Mouse (Mus musculus) heart, postnatal 36 days (tissue): ENCODE data around the gene Gga2. TPM values are rescaled to one million over a fixed set of nuclear protein-coding genes. Genes with fewer than 3 reads are reported as not detected.

Experiments used
- DNase-seq, 2 experiments: peaks; one replicate each; pipeline ENCODE4 v3.0.0; 2021 to 2022
- intact Hi-C: fragments of 180-260 bp; cut with DNase I; formaldehyde crosslinking; loops from one replicate; pipeline ENCODE4 v1.15.1; 2025
- total RNA-seq, 2 experiments: library from RNA; stranded (reverse); gene quantifications; 2 replicates each; pipeline ENCODE4 v1.2.3; 2021

Gga2 gene
- total RNA-seq, 2 experiments from 2014 or later, result 26.8 to 30.9 TPM

- peak; percentile 46 to 47 for DNase-seq
- intact Hi-C loops, result no loop called here
Measured at GRCm38 (mm10) chr7:122015105-122015504, 5.9 kb downstream of the Gga2 start.

GRCm38 (mm10) chr7:122012949-122013348 lies 8.1 kb downstream of the Gga2 start:
- DNase-seq, result no peak
- intact Hi-C loops, result no loop called here

- peak in 1 of 2 experiments; percentile 7 for DNase-seq
- intact Hi-C loops, result no loop called here
Measured at GRCm38 (mm10) chr7:122012370-122012769, 8.7 kb downstream of the Gga2 start.

GRCm38 (mm10) chr7:122000396-122000795 lies 20.6 kb downstream of the Gga2 start:
- intact Hi-C loops, result no loop called here
- DNase-seq, result no peak

- intact Hi-C loops, result no loop called here
Measured at GRCm38 (mm10) chr7:121995961-121996360, 25.1 kb downstream of the Gga2 start.

GRCm38 (mm10) chr7:121981307-121981871 lies 39.6 kb downstream of the Gga2 start, which contains the start of gene Cog7:
Gene Cog7, minus strand, starts transcription at chr7:121981711.
- intact Hi-C loops, result loop anchor here (2.0 kb wide), 2 partner anchors 39 to 85 kb away; partner anchors contain the start of genes Ears2, Gga2 and Ubfd1
- peak; percentile 94 to 98 for DNase-seq

More at GRCm38 (mm10) chr7:121995961-121996360, 25.1 kb downstream of the Gga2 start:
- no peak for DNase-seq

DNA sequence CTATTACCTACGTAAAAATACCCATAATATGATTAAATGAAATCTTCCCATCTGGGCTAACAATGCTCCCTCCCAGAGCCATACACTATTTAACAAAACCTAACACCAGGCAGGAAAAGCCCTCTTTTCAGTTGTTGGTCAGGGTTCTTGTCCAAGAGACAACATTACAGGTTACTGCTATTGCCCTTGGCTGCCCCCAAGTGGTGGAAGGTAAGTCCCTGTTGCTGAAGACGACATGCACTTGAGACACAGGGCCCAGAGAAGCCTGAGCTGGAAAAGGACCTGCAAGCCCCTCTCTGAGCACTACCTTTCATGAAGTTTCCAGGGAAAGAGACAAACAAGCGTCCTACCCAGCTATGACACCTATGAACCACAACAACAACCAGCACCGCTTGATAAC lies 46.0 kb downstream of the Gga2 start:
- intact Hi-C loops, result no loop called here
- peak; percentile 22 to 43 for DNase-seq

- no peak for DNase-seq
- intact Hi-C loops, result no loop called here
Measured at GRCm38 (mm10) chr7:121971698-121972097, 49.3 kb downstream of the Gga2 start.

DNA sequence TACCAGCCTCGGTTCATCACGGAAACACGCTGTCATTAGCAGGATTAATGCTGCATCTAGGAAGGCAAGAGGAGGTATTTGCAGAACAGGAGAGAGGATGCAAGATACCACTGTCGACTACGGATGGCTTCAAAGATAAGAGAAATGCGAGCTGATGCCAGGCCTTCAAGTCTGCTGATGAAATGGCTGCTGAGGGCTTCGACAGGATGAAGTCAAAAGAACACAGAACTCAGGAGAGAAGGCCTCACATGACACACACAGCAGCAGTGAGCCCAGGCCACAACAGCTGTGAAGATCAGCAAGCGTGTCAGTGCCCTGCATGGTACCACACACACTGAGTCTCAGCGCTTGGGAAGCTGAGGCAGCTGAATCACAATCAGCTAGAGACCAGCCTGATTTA lies 50.8 kb downstream of the Gga2 start:
- DNase-seq, result no peak
- intact Hi-C loops, result no loop called here

GRCm38 (mm10) chr7:121968816-121969215 lies 52.2 kb downstream of the Gga2 start:
- intact Hi-C loops, result no loop called here
- no peak for DNase-seq

GRCm38 (mm10) chr7:121968242-121968641 lies 52.8 kb downstream of the Gga2 start:
- intact Hi-C loops, result no loop called here
- DNase-seq, result no peak

DNA sequence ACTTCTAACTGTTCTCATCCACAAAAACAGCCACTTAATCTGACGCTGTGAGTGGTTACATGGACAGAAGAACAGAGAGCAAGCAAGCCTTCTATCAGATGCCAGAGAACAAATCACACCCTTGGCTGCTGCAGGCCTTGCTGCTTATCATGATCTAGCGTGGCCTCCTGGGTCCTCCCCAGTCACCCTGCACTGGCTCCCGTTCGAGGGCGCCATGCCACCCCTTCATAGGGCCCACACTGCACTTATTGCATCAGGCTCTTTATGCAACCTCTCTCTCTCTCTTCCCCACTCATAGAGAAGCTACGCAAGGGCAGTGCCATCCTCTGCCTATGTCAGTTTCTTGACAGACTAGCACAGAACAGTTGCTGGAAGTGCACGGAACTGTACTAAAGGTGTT lies 54.9 kb downstream of the Gga2 start:
- no peak for DNase-seq
- intact Hi-C loops, result no loop called here

GRCm38 (mm10) chr7:121963883-121964398 lies 57.1 kb downstream of the Gga2 start:
- peak; percentile 18 to 32 for DNase-seq
- intact Hi-C loops, result loop anchor here (1.0 to 2.0 kb wide), 2 partner anchors 65 to 230 kb away; partner anchors contain the start of gene Scnn1g

GRCm38 (mm10) chr7:121962571-121962959 lies 58.5 kb downstream of the Gga2 start:
- DNase-seq, result no peak
- intact Hi-C loops, result no loop called here

DNA sequence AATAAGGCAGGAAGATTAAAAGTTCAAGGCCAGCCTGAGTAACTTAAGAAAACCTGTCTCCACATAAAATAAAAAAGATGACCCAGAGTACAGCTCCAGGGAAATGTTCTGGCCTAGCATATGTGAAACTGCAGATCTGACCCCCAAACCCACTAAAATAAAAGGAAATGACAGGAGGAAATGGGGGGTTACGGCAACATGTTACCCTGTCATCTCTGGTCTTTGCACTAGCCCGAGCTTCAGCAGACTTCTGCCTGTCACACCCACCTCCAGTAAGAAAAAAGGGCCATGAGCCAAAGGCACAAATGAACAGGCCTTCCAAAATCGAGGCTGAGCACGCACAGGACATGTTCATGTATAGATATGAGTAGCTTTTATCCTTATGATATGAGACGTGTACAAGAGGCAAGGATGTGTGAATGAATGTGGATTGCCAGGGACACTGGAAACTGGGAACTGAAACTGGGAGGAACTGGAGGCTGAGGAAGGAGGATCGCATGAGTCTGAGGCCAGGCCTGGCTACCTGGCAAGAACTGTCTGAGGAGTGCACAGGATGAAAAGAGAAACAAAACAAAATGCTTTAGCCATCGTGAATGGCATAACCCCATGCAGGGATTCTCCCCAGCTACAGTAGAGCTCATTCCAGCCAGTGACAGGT lies 59.0 kb downstream of the Gga2 start:
- no peak for DNase-seq
- intact Hi-C loops, result no loop called here

GRCm38 (mm10) chr7:121955802-121956201 lies 65.2 kb downstream of the Gga2 start:
- no peak for DNase-seq
- intact Hi-C loops, result no loop called here

DNA sequence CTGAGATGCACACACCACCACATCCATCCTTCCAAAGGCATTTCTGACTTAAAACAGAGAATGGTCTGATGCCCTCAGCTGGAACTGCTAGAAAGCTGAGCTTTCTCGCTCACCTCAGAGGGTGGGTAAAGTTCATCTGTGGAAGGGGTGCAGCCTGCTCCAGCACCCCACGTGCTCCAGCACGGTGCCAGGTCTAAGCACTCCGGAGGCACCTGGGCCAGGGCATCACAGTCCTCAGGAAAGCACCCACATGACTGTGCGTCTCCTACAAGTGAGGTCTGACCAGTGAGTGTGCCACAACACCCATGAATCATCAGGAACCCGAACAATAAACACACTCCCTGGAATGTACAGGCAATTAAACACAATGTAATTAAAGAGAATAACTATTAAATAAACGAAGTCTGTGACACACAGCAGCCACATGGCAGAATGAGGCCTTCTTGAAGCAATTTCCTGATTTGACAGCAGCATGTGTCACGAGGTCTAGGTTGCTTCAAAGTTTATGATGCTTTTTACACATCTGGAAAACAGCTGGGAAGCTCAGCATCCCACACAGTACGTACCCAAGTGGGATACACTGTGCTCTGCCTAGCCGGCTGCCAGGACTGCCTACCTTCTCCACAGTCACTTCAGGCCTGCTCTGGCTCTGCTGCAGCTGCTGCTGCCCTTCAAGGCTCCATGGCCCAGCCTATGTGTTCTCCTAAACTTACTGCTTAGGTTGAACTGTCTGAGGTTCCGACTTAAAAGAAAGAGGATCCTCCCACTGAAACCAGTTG lies 65.9 kb downstream of the Gga2 start:
- intact Hi-C loops, result no loop called here
- no peak for DNase-seq

- intact Hi-C loops, result no loop called here
- DNase-seq, result no peak
Measured at GRCm38 (mm10) chr7:121947513-121947912, 73.5 kb downstream of the Gga2 start.

GRCm38 (mm10) chr7:121946196-121946595 lies 74.8 kb downstream of the Gga2 start:
- intact Hi-C loops, result no loop called here
- DNase-seq, result no peak

GRCm38 (mm10) chr7:121942371-121942770 lies 78.7 kb downstream of the Gga2 start:
- intact Hi-C loops, result no loop called here
- no peak for DNase-seq

DNA sequence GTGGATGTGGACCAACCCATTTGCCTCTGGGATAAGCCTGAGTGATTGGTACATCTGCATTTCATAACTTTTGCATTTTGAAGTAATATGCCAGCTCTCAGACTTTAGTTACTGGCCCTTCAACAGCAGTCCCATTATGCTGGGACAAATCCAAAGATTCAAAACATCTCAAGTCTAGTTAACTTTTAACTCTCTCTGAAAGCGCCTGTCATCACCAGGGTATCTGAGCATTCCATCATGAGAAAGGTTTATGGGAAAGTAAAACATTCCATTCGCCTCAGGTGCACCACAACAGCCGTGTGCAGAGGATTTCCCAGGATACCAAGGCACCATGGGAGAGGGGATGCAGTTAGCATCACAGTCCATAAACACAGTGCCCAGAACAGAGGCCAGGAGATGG lies 79.4 kb downstream of the Gga2 start:
- intact Hi-C loops, result no loop called here
- DNase-seq, result no peak
